Mouse (Mus musculus): ENCODE measurements at regions not wholly inside any gene's neighbourhood (a gene's known extent, or its start where the extent isn't known, plus 50 kb on each side); places are given as distances from the start of the nearest gene placed in this dataset.

- ChIA-PET CTCF (no interaction called here), POLR2A (no interaction called here)
These were observed 670.7 kb downstream of the Poteg start for GRCm38 (mm10) chr8:28117997-28118778.

GRCm38 (mm10) chr8:28125021-28125420, 677.6 kb downstream of the Poteg start:
- POLR2A ChIA-PET: no interaction called here
- CTCF ChIA-PET: no interaction called here

- CTCF ChIA-PET: no interaction called here
- POLR2A ChIA-PET: no interaction called here
These were observed 694.4 kb downstream of the Poteg start for GRCm38 (mm10) chr8:28141916-28142315.

- ChIA-PET POLR2A (interaction anchor here in 1 of 4 experiments (1.1 kb wide), 1 partner anchor 8 kb away, joined by 3 read pairs; no protein-coding TSS in a partner anchor), CTCF (interaction anchor here in 2 of 4 experiments (0.7 to 1.0 kb wide), 2 partner anchors 13 to 203 kb away, joined by 3 read pairs; no protein-coding TSS in a partner anchor)
These were observed 701.4 kb downstream of the Poteg start for GRCm38 (mm10) chr8:28148599-28149452.

GRCm38 (mm10) chr8:28149453-28149767, 701.9 kb downstream of the Poteg start:
- ChIA-PET CTCF (interaction anchor here in 1 of 4 experiments (1.0 kb wide), 1 partner anchor 13 kb away, joined by 3 read pairs; no protein-coding TSS in a partner anchor), POLR2A (no interaction called here)

GRCm38 (mm10) chr8:28160651-28161050, 713.2 kb downstream of the Poteg start:
- ChIA-PET POLR2A (no interaction called here), CTCF (no interaction called here)

GRCm38 (mm10) chr8:28168036-28168435, 720.6 kb downstream of the Poteg start:
- CTCF ChIA-PET: no interaction called here
- POLR2A ChIA-PET: no interaction called here

GRCm38 (mm10) chr8:28171456-28171855, 724.0 kb downstream of the Poteg start:
- CTCF ChIA-PET: no interaction called here
- POLR2A ChIA-PET: no interaction called here

GRCm38 (mm10) chr8:28195943-28196342, 748.5 kb downstream of the Poteg start:
- CTCF ChIA-PET: no interaction called here
- POLR2A ChIA-PET: no interaction called here

GRCm38 (mm10) chr8:28235562-28235961, 788.1 kb downstream of the Poteg start:
- CTCF ChIA-PET: no interaction called here
- POLR2A ChIA-PET: no interaction called here

- CTCF ChIA-PET: no interaction called here
- POLR2A ChIA-PET: no interaction called here
These were observed 791.9 kb downstream of the Poteg start for GRCm38 (mm10) chr8:28239411-28239810.

- ChIA-PET POLR2A (no interaction called here), CTCF (no interaction called here)
These were observed 805.1 kb downstream of the Poteg start for GRCm38 (mm10) chr8:28252399-28253240.

- ChIA-PET CTCF (no interaction called here), POLR2A (no interaction called here)
These were observed 819.8 kb downstream of the Poteg start for GRCm38 (mm10) chr8:28267277-28267676.

- ChIA-PET POLR2A (no interaction called here), CTCF (no interaction called here)
These were observed 836.8 kb downstream of the Poteg start for GRCm38 (mm10) chr8:28284257-28284656.

- CTCF ChIA-PET: no interaction called here
- POLR2A ChIA-PET: no interaction called here
These were observed 851.7 kb downstream of the Poteg start for GRCm38 (mm10) chr8:28298896-28299793.

GRCm38 (mm10) chr8:28317081-28317480, 869.6 kb downstream of the Poteg start:
- ChIA-PET POLR2A (no interaction called here), CTCF (interaction anchor here in 1 of 4 experiments (0.6 to 0.8 kb wide), 3 partner anchors 10 to 143 kb away, joined by 3 to 4 read pairs (median 3); no protein-coding TSS in a partner anchor)

GRCm38 (mm10) chr8:28333388-28333787, 885.9 kb downstream of the Poteg start:
- CTCF ChIA-PET: no interaction called here
- POLR2A ChIA-PET: no interaction called here

GRCm38 (mm10) chr8:28337484-28337883, 890.0 kb downstream of the Poteg start:
- ChIA-PET POLR2A (interaction anchor here in 1 of 4 experiments (0.7 kb wide), 1 partner anchor 19 kb away, joined by 6 read pairs; no protein-coding TSS in a partner anchor), CTCF (no interaction called here)

GRCm38 (mm10) chr8:28341236-28341635, 893.8 kb downstream of the Poteg start:
- ChIA-PET POLR2A (no interaction called here), CTCF (no interaction called here)
